Mouse (Mus musculus) heart, embryonic 10.5 days (tissue): ENCODE data around the gene Cmpk1. TPM values are rescaled to one million over a fixed set of nuclear protein-coding genes. Genes with fewer than 3 reads are reported as not detected.

Source experiments
- DNase-seq: peaks from one replicate; pipeline ENCODE4 v3.0.0-alpha.2; 2017; ENCODE audit warnings: low spot score
- H3K27ac ChIP-seq: fragments of 300-500 bp; sonication (generic); 2 replicates; pipeline ENCODE4 v1.5.1; 2016; ENCODE audit warnings: mild to moderate bottlenecking
- H3K27me3 ChIP-seq: fragments of 300-500 bp; sonication (generic); 2 replicates; pipeline ENCODE4 v1.6.1; 2016; ENCODE audit warnings: mild to moderate bottlenecking; ENCODE audit not compliant: poor library complexity, insufficient read depth, severe bottlenecking
- H3K36me3 ChIP-seq: fragments of 300-500 bp; sonication (generic); 2 replicates; pipeline ENCODE4 v1.6.1; 2016; ENCODE audit warnings: mild to moderate bottlenecking, moderate library complexity
- H3K4me1 ChIP-seq: fragments of 300-500 bp; sonication (generic); 2 replicates; pipeline ENCODE4 v1.6.1; 2016; ENCODE audit warnings: mild to moderate bottlenecking
- H3K4me3 ChIP-seq: fragments of 300-500 bp; sonication (generic); 2 replicates; pipeline ENCODE4 v1.5.1; 2016; ENCODE audit warnings: mild to moderate bottlenecking, moderate library complexity
- H3K9me3 ChIP-seq: fragments of 300-500 bp; sonication (generic); 2 replicates; pipeline ENCODE4 v1.6.1; 2016; ENCODE audit warnings: mild to moderate bottlenecking, moderate library complexity
- WGBS: fragments of 180-500 bp; shearing (Covaris S2); methylation state at CpG from one replicate; pipeline ENCODE4 v1.1.7; 2016; 5-methylcytosine and 5-hydroxymethylcytosine counted together
- polyA plus RNA-seq: library from polyadenylated mRNA; unstranded; fragments of >200 nt; fragmentation: Nextera tagmentation; extraction: Ambion mirVana; gene quantifications from 2 replicates; pipeline ENCODE4 v1.2.1, GENCODE M21; 2016

The Cmpk1 gene
- polyA plus RNA-seq, 1 experiment from 2014 or later = 64.4 TPM

GRCm38 (mm10) chr4:114941311-114941710 lies 45.7 kb downstream of the Cmpk1 start:
- Histone ChIP-seq H3K27me3 (peaks cover 63% of the 10 kb centered on the region), H3K4me3 (no peak overlapping the region), H3K4me1 (no peaks in the 10 kb centered on the region), H3K36me3 (no peaks in the 10 kb centered on the region), H3K27ac (no peak overlapping the region), H3K9me3 (no peaks in the 10 kb centered on the region)
- peak; percentile 17 for DNase-seq
- whole genome bisulfite sequencing = 76% methylated on average over 4 of the region's 4 CpGs

GRCm38 (mm10) chr4:114938248-114938647 lies 48.8 kb downstream of the Cmpk1 start:
- no peaks in the 10 kb centered on the region for H3K36me3 ChIP-seq
- DNase-seq = no peak
- H3K27me3 ChIP-seq = peaks cover 54% of the 10 kb centered on the region
- 45% methylated on average over 3 of the region's 3 CpGs for WGBS
- H3K27ac ChIP-seq = no peak overlapping the region
- H3K4me1 ChIP-seq = no peaks in the 10 kb centered on the region
- H3K4me3 ChIP-seq = no peak overlapping the region
- no peaks in the 10 kb centered on the region for H3K9me3 ChIP-seq

- Histone ChIP-seq H3K4me3 (no peak overlapping the region), H3K27me3 (peaks cover 61% of the 10 kb centered on the region), H3K4me1 (no peaks in the 10 kb centered on the region), H3K9me3 (no peaks in the 10 kb centered on the region), H3K36me3 (no peaks in the 10 kb centered on the region), H3K27ac (no peak overlapping the region)
- 63% methylated on average over 4 of the region's 4 CpGs for WGBS
- DNase-seq = no peak
Observed at GRCm38 (mm10) chr4:114937459-114938047, 49.5 kb downstream of the Cmpk1 start.

- Histone ChIP-seq H3K4me1 (no peaks in the 10 kb centered on the region), H3K4me3 (no peak overlapping the region), H3K27me3 (peaks cover 68% of the 10 kb centered on the region), H3K36me3 (no peaks in the 10 kb centered on the region), H3K9me3 (no peaks in the 10 kb centered on the region), H3K27ac (no peak overlapping the region)
- WGBS = 85% methylated on average over 6 of the region's 6 CpGs
- DNase-seq = no peak
Observed at GRCm38 (mm10) chr4:114934188-114934587, 52.9 kb downstream of the Cmpk1 start.

- WGBS = 83% methylated on average over 4 of the region's 4 CpGs
- Histone ChIP-seq H3K4me1 (no peaks in the 10 kb centered on the region), H3K27ac (no peak overlapping the region), H3K36me3 (no peaks in the 10 kb centered on the region), H3K9me3 (no peaks in the 10 kb centered on the region), H3K4me3 (no peak overlapping the region), H3K27me3 (peaks cover 69% of the 10 kb centered on the region)
- DNase-seq = no peak
Observed at GRCm38 (mm10) chr4:114932747-114933146, 54.3 kb downstream of the Cmpk1 start.

GRCm38 (mm10) chr4:114929155-114929554 lies 57.9 kb downstream of the Cmpk1 start:
- WGBS = 41% methylated on average over 15 of the region's 15 CpGs
- peaks cover 91% of the 10 kb centered on the region for H3K27me3 ChIP-seq
- no peak overlapping the region for H3K27ac ChIP-seq
- no peaks in the 10 kb centered on the region for H3K9me3 ChIP-seq
- DNase-seq = no peak
- no peaks in the 10 kb centered on the region for H3K36me3 ChIP-seq
- H3K4me3 ChIP-seq = no peak overlapping the region
- H3K4me1 ChIP-seq = peaks cover 15% of the 10 kb centered on the region

GRCm38 (mm10) chr4:114925917-114926312 lies 61.1 kb downstream of the Cmpk1 start, which contains the start of gene Foxe3:
Gene Foxe3 (minus strand): TSS chr4:114926013.
- H3K9me3 ChIP-seq = no peaks in the 10 kb centered on the region
- 1% methylated on average over 19 of the region's 25 CpGs for WGBS
- H3K4me1 ChIP-seq = peaks cover 15% of the 10 kb centered on the region
- H3K27ac ChIP-seq = 0 out of 2 replicates have a peak within 1 kb of the TSS, but pooled peaks have one; percentile 24
- peak within 1 kb of the TSS; percentile 61 for H3K4me3 ChIP-seq
- peaks cover 85% of the 10 kb centered on the region for H3K27me3 ChIP-seq
- no peaks in the 10 kb centered on the region for H3K36me3 ChIP-seq
- DNase-seq = no peak

GRCm38 (mm10) chr4:114924971-114925916 lies 61.8 kb downstream of the Cmpk1 start:
- DNase-seq = no peak
- Histone ChIP-seq H3K4me3 (peak overlapping the region; percentile 61), H3K27me3 (peaks cover 79% of the 10 kb centered on the region), H3K4me1 (peaks cover 15% of the 10 kb centered on the region), H3K9me3 (no peaks in the 10 kb centered on the region), H3K27ac (0 out of 2 replicates have a peak overlapping the region, but pooled peaks have one; percentile 24), H3K36me3 (no peaks in the 10 kb centered on the region)
- under 1% methylated on average over 108 of the region's 125 CpGs for WGBS

GRCm38 (mm10) chr4:114917091-114917490 lies 70.0 kb downstream of the Cmpk1 start:
- no peak for DNase-seq
- no peaks in the 10 kb centered on the region for H3K9me3 ChIP-seq
- H3K4me1 ChIP-seq = peaks cover 9% of the 10 kb centered on the region; the same call in 1 of the 2 replicates
- H3K27me3 ChIP-seq = peaks cover 71% of the 10 kb centered on the region
- no peaks in the 10 kb centered on the region for H3K36me3 ChIP-seq
- no peak overlapping the region for H3K27ac ChIP-seq
- 38% methylated on average over 2 of the region's 2 CpGs for WGBS
- no peak overlapping the region for H3K4me3 ChIP-seq

- H3K36me3 ChIP-seq = no peaks in the 10 kb centered on the region
- WGBS = 31% methylated on average over 4 of the region's 4 CpGs
- DNase-seq = no peak
- peaks cover 9% of the 10 kb centered on the region; the same call in 1 of the 2 replicates for H3K4me1 ChIP-seq
- H3K4me3 ChIP-seq = no peak overlapping the region
- H3K9me3 ChIP-seq = no peaks in the 10 kb centered on the region
- peaks cover 79% of the 10 kb centered on the region for H3K27me3 ChIP-seq
- H3K27ac ChIP-seq = no peak overlapping the region
Observed at GRCm38 (mm10) chr4:114916056-114916455, 71.0 kb downstream of the Cmpk1 start.

- WGBS = 3% methylated on average over 13 of the region's 13 CpGs
- Histone ChIP-seq H3K4me3 (peak overlapping the region; percentile 5; the same call in 1 of the 2 replicates), H3K27me3 (peaks cover 92% of the 10 kb centered on the region), H3K27ac (no peak overlapping the region), H3K4me1 (peaks cover 17% of the 10 kb centered on the region), H3K36me3 (no peaks in the 10 kb centered on the region), H3K9me3 (no peaks in the 10 kb centered on the region)
- DNase-seq = no peak
Observed at GRCm38 (mm10) chr4:114913594-114913962, 73.5 kb downstream of the Cmpk1 start.

GRCm38 (mm10) chr4:114912705-114913593 lies 74.1 kb downstream of the Cmpk1 start:
- Histone ChIP-seq H3K4me3 (peak overlapping the region; percentile 18; the same call in 1 of the 2 replicates), H3K9me3 (no peaks in the 10 kb centered on the region), H3K27me3 (peaks cover 96% of the 10 kb centered on the region), H3K27ac (no peak overlapping the region), H3K36me3 (no peaks in the 10 kb centered on the region), H3K4me1 (peaks cover 23% of the 10 kb centered on the region)
- DNase-seq = no peak
- WGBS = 5% methylated on average over 35 of the region's 35 CpGs
